9 mouse cellular contexts compared by ENCODE assay signal in the genomic region with DNA sequence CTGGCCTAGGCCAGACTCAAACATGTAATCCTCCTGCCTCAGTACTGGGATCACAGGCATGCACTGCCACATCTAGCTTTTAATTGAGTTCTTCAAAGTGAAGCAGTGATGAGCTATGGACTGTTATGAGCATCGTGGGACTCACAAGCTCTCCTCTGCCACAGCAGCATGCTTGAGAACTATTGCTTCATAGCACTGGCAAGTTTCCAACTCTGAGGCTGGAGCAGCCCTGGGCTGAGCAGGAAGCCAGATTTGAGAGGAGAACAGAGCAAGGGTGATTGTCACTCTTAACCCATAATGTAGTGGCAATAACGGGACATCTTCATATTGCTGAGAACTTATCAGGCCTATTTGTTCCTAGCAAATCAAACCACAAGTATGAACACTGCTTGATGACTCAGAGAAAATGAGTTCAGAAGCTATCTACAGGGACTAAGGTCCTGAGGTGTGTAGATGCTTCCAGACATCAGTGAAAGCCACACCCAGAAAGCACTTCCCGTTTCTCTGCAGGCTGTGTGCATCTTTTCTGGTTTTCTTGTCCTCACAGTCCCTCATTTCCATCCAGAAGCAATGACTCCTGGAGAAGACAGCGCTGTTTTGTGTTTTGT. TPM values are rescaled to one million over a fixed set of nuclear protein-coding genes. Genes with fewer than 3 reads are reported as not detected.
DNase-seq lines count a peak whose midpoint lies in the region; ATAC-seq lines count a peak whose summit lies in the region.
"Had no signal": no experiment of that assay in that cellular context is flagged by ENCODE, and none has a peak within 500 bp of the region (broad histone marks: within the 10 kb centered on the region; RNA-seq: fewer than 3 reads in every experiment).

No protein-coding gene starts in this region.

- 63% methylated on average over 4 of the region's 4 CpGs for WGBS in limb, embryonic 15.5 days

- H3K4me3 ChIP-seq in limb, embryonic 15.5 days, result no peak overlapping the region
- H3K4me3 ChIP-seq: embryonic facial prominence, embryonic 15.5 days had no signal

- no peak overlapping the region for H3K4me2 ChIP-seq in limb, embryonic 15.5 days
- H3K4me2 ChIP-seq: embryonic facial prominence, embryonic 15.5 days had no signal

- no peaks in the 10 kb centered on the region for H3K9me3 ChIP-seq in limb, embryonic 15.5 days
- H3K9me3 ChIP-seq: embryonic facial prominence, embryonic 15.5 days had no signal

- no peak overlapping the region for H3K9ac ChIP-seq in limb, embryonic 15.5 days
- H3K9ac ChIP-seq: embryonic facial prominence, embryonic 15.5 days had no signal

- H3K27ac ChIP-seq in limb, embryonic 15.5 days, result no peak overlapping the region
- H3K27ac ChIP-seq: embryonic facial prominence, embryonic 15.5 days had no signal

- peak; percentile 36; the same call in 1 of the 2 replicates for ATAC-seq in cerebellum, adult (ENCODE audit: insufficient number of reproducible peaks, low FRiP score, low TSS enrichment)
- ATAC-seq in limb, embryonic 15.5 days (ENCODE audit: insufficient number of reproducible peaks, low FRiP score, low TSS enrichment, low read depth), result peak; percentile 74; the same call in 1 of the 2 replicates

- H3K4me1 ChIP-seq in limb, embryonic 15.5 days, result no peaks in the 10 kb centered on the region
- H3K4me1 ChIP-seq: embryonic facial prominence, embryonic 15.5 days had no signal

- 0 out of 2 replicates have a peak, but pooled peaks cover 7% of the 10 kb centered on the region for H3K36me3 ChIP-seq in limb, embryonic 15.5 days
- H3K36me3 ChIP-seq: embryonic facial prominence, embryonic 15.5 days had no signal

- no peak for DNase-seq in cerebellum, postnatal 4 days (ENCODE audit: low spot score in 2 of 2)
- DNase-seq in right cerebral cortex, adult 18-20 months, result peak; percentile 24
- no peak for DNase-seq in right cerebral cortex, postnatal 10 days (ENCODE audit: low spot score in 2 of 2)
- DNase-seq in heart, adult 9 months (ENCODE audit: low spot score in 2 of 2), result peak; percentile 43 to 72
- DNase-seq in urinary bladder, postnatal 25 days (ENCODE audit: low spot score), result peak; percentile 19
- DNase-seq in thymus, adult 18-20 months, result no peak

- H3K27me3 ChIP-seq in limb, embryonic 15.5 days, result no peaks in the 10 kb centered on the region
- H3K27me3 ChIP-seq: embryonic facial prominence, embryonic 15.5 days had no signal

RNA-seq across cellular contexts. Expression of a gene that starts 37.2 kb away (rescaled TPM):
- 1.2 and 1.3 TPM in 2 replicates for polyA plus RNA-seq in limb, embryonic 15.5 days (2015; fragmentation: Nextera tagmentation; extraction: Ambion mirVana)

RNA-seq across cellular contexts. Expression of a gene that starts 51.7 kb away (rescaled TPM):
- 43.9 and 45.9 TPM in 2 replicates for polyA plus RNA-seq in limb, embryonic 15.5 days (2015; fragmentation: Nextera tagmentation; extraction: Ambion mirVana)

Comparison
In these comparisons a context has a peak if more than half of its experiments do, and no peak if none do; other contexts are left out.
1. DNase-seq: peak in right cerebral cortex, adult 18-20 months (single experiment), heart, adult 9 months (2 of 2) and urinary bladder, postnatal 25 days (single experiment); none in cerebellum, postnatal 4 days (0 of 2), right cerebral cortex, postnatal 10 days (0 of 2) and thymus, adult 18-20 months (0 of 2).